Mouse (Mus musculus) gastrocnemius, postnatal 36 days (tissue): ENCODE measurements at regions not wholly inside any gene's neighbourhood (a gene's known extent, or its start where the extent isn't known, plus 50 kb on each side); places are given as distances from the start of the nearest gene placed in this dataset.

ENCODE experiments used
- DNase-seq, 2 experiments: peaks; one replicate each; pipeline ENCODE4 v3.0.0; 2022
- intact Hi-C: fragments of 180-260 bp; cut with DNase I; formaldehyde crosslinking; loops from one replicate; pipeline ENCODE4 v1.15.1; 2025

DNA sequence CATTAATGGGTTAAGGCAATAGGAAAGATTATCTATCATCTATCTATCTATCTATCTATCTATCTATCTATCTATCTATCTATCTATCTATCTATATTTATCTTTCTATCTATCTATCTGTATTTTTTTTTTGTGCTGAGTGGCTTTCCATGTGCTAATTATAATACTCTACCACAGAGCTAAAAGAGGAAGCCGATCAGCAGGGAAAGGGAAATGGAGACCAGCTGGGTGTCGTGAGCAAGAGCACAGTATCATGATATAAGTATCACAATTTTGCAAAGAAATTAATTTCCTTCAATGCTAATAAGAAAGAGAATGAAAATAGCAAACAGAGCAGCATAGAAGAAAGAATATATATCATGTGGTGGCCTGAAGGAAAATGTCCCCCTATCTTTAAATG, 69.6 kb downstream of the Cldn1 start:
- intact Hi-C loops = no loop called here

DNA sequence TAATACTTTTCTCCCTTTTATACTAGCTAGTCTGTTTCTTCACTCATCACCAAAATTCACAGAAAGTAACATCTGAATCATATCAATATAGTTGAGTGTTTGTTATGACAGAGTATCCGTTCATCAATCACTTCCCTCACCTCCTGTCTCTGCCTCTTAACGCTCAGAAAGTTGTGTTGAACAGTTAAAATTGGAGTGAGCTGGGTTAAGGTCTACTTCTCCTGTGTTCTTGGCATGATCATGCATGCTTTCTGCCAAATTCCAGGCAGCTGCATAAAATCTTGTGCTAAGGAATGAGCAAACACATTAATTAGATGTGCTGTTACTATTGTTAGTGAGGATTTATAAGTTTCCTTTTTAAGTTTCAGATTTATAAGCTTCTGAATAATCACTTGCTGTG, 79.9 kb downstream of the Cldn1 start:
- intact Hi-C loops = no loop called here
- no peak for DNase-seq

More for the DNA sequence above, 69.6 kb downstream of the Cldn1 start:
- DNase-seq = no peak

DNA sequence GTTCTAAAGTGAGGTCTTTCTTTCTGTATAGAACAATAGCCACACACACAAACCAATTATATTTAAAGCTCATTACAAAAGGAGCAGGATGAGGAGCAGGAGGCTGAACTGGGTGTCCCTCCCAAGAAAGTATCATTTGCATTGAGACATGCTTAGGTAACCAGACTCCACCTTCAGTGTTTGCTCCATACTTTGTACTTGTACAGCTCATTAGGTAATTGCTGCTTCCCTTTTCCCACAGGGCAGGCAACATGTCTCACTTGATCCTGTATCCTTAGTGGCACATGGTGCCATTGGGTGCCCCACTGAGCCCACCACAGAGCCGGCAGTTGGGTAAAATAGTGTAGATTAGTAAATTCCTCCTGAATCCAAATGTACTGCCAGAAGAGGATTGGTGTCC, 86.0 kb downstream of the Cldn1 start:
- DNase-seq = no peak
- intact Hi-C loops = no loop called here

DNA sequence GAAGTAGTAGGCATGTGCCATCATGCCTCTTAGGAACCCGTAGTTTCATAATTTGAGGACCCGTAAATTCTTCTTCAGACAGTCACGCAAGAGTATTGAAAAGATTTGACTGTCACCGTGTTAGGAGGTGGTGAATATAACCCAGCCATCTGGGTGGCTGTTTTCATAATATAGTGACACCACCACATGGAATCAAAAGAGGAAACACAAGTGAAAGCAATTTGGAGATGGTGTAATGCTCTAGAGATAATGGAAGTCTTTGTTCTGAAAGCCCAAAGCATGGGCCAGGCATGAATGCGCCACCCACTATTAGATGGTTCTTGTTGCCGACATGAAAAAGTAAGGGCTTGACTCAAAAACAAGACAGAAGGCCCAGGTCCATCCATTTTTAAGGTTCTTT, 86.9 kb downstream of the Cldn1 start:
- no peak for DNase-seq
- intact Hi-C loops = no loop called here

DNA sequence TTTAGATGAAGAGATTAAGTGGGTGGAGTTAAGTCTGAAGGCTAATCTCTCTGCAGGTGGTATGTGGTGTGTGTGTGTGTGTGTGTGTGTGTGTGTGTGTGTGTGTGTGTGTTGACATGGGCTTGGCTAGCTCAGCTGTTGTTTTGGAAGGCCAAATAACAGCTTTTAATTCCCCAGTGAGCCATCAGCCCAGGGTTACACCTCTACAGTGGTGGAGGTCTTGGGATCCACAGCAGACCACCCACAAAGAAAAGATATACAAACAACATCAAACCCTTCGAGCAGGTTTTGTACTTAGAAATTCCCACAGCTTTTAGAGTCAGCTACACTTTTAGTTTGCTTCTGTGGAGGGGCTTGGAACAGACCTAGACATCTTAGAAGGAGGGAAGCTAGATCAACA, 89.2 kb downstream of the Cldn1 start:
- intact Hi-C loops = no loop called here
- no peak for DNase-seq

DNA sequence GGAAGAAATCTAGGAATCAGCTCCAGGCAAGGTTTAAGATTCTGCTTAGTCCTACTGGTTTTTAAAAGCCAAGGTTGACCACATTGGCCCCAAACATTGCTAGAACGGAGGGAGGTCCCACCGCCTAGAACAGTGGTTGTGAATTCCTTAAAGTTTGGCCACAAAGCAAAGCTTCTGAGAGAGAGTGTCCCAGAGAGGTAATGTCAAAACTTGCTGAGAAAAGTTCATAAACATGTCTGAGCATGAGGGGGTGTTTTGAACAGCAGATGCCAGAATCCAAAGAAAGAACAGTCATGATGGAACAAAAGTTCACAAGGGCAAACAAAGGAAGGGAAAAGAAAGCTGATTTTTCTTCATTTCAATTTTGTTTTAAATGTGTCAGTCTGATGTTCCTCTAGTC, 90.1 kb downstream of the Cldn1 start:
- no peak for DNase-seq
- intact Hi-C loops = no loop called here

DNA sequence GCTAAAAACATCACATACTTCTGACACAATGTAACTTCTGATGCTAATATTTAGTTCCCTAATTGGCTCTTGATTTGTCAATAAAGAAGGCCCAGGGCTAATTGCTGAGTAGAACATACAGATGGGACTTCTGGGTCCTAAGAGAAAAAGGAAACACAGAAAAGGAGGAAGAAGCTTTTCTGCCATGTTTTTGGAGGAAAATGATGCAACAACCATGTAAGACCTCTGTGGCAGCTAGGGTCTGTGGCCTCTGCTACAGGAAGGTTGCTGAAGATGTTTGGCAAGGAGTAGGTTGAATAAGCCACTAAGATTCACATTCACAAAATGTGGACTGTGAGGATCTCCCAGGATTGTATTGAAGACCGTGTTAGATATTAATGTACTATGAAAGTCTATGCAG, 94.9 kb downstream of the Cldn1 start:
- intact Hi-C loops = no loop called here
- no peak for DNase-seq

DNA sequence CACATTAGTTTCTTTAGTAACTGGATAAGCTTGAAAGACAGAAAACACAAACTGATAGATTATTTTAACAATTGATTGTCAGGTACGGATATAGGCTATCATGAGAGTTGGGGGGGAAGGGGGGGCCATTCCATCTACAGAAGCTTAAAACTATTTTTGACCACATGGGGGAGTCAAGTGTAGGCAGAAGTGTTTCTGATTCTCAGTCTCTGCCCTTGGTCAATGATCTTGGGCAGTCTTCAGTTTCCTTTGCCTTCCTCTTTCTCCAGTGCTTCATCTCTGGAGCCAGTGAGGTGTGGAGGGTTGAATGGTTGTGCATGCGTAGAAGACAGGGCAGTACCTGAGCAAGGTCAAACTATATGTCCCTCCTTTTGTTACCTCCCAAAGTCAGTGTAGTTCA, 118.8 kb downstream of the Cldn1 start:
- intact Hi-C loops = no loop called here
- DNase-seq = no peak

DNA sequence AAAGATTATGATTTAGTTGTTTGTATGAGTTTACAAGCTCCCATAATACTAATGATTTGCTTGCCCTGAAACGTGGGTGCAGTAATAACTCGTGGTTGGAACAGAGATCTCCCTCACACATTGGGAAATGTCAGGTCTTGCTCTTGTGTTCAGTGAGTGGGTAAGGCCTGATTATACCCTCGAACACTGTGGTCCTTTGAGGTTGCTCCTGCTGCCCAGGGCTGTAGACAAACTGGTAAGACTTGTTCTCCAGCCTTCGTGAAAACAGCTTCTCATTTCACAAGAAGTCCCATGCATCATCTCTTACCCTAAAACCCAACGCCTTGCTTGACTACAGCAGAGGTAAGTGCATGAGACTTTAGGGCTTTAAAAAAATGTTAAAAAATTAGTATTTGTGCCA, 119.9 kb downstream of the Cldn1 start:
- no peak for DNase-seq
- intact Hi-C loops = no loop called here

DNA sequence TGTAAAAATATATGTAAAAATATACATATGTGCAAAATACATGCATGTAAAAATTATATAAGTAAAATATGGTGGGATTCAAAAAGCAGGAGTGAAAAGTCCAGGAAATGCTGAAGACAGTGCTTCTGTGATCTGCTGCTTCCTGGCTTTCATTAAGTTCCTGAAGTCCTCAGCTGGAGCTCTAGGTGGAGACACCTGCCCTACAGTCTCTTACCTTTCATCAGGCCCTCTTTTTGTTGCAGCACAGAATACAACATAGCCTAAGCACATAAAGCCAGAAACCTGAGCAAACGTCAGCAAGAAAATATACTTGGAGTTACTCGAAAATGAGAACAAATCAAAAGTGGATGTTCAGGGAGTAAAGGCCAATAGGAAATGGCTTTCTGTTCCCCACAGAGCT, 120.6 kb downstream of the Cldn1 start:
- intact Hi-C loops = no loop called here
- no peak for DNase-seq

DNA sequence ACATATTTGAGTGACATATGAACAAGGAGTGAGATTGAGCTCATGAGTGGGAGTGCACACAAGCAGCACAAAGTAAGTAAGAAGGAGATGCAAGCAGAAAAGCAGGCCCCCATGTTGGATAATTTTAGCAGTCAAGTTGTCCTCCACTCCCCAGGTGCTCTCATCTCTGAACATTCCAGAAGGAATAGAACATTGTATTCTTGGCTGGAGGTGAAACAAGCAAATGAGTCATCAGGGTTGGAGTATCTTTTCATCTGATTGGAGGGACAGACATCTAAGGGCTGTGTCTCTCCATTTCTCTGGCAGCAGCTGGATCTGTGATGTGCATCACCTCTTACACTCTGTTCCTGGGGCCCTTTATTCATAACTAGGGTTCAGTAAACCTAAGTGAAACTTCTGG, 122.7 kb downstream of the Cldn1 start:
- intact Hi-C loops = no loop called here
- no peak for DNase-seq

DNA sequence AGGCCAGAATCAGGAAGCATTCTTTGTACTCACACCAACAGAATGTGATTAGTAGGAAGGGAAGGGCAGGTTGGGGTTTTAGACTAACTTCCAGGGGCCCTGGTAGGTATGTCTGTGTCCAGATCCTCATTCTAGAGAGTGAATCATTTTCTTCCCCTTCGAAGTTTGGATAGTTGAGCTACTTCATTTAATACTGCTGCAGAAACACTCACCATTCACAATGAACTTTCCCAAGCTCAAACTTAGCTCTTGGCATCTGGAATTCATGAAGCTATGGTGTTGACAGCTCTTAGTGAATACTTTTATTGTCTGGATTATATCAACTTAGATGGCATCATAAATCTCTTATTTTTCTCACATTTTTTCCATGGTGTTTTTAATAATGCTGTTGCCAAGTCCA, 123.7 kb downstream of the Cldn1 start:
- DNase-seq = no peak
- intact Hi-C loops = no loop called here

DNA sequence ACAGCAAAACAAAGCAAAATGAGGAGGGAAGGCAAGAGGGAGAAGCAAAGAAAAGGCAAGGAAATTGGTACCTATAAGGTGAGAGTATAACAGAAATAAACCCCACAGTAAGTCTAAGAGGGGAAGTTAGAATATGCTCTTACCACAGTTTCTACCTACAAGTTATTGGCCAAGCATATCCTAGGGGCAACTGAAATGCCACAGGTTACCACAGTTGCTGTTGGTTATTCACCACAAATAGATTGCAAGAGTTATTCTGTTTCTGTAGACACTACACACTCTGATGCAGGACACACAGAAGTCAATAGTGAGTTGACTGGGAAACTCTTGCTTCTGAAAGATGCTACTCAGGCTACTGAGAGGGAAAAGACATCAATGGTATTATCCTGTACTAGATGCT, 129.7 kb upstream of the P3h2 start:
- no peak for DNase-seq
- intact Hi-C loops = loop anchor here (2.0 to 5.0 kb wide), 2 partner anchors 136 to 902 kb away; partner anchors contain the start of gene Cldn1

DNA sequence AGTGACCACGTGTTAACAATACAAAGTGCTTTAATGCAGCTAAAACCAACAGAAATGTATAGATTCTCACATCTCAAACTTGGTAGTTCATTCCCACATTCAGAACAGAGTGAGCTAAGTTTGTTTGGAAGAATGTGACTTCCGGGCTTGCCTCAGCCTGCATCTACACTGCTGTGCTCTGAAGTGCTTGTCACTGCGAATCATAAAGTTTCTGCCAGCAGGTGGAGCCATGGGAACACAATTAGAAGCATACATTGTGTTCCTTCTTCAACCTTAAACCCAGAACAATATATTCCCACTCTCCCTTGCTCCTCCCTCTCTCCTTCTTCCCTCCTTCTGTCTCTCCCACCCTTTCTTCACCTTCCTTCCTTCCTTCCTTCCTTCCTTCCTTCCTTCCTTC, 128.5 kb upstream of the P3h2 start:
- peak; percentile 38 to 59 for DNase-seq
- intact Hi-C loops = loop anchor here (2.0 kb wide), 1 partner anchor 137 kb away; the partner anchor contains the start of gene Cldn1

DNA sequence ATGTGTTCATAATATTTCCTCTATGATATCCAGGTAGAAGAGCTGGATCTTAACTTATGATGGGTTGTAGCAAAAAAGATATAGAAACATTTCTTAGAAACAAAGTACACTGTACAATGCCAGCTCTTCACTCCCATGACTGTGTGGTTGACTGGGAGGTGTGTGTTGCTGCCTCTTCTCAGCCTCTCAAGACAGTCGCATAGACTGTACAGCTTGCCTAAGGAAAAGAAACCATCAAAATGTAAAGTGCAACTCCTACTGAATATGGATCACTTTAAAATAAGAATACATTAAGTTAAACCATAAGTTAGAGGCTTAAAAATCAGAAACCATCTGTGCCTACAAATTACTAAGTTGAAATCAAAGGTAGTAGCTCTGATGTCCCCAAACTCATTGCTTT, 125.5 kb upstream of the P3h2 start:
- DNase-seq = no peak
- intact Hi-C loops = no loop called here

DNA sequence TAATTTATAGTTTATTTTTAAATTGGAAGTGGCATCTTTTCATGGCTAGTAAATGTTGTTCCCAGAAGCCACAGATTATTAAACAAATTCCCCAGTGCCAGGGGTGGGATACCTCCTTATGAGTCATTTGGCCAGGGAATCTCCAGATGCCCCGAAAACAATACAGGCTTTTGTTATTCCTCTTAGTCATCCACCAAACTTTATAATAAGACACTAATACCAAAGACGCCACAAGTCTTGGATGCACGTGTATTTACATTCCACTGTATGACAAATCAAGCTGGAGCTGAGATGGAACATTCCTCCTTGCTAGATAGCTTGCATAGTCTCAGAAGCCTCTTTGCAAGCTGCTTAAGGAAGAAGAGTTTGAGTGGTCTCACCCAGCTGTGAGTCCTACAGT, 105.8 kb upstream of the P3h2 start:
- DNase-seq = no peak
- intact Hi-C loops = no loop called here

DNA sequence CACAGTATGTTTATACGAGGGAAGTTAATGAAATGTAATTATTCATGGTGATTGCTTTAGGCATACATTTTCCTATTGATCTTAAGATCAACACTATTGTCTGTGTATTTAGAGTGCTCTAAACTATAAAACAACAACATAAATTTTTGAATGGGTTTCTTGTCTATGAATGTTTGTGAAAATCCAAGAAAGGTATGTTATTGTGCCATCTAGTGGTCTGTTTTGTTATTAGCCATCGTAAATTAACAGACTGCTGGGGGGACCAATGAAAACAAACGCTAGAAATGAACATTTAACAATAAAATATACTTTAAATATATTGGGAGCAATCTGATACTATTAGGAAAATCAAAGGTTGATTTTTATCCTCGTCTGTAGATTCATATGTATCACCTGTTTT, 93.5 kb upstream of the P3h2 start:
- DNase-seq = no peak
- intact Hi-C loops = loop anchor here (1.0 to 10.0 kb wide), 2 partner anchors 232 to 824 kb away; no protein-coding TSS in a partner anchor

DNA sequence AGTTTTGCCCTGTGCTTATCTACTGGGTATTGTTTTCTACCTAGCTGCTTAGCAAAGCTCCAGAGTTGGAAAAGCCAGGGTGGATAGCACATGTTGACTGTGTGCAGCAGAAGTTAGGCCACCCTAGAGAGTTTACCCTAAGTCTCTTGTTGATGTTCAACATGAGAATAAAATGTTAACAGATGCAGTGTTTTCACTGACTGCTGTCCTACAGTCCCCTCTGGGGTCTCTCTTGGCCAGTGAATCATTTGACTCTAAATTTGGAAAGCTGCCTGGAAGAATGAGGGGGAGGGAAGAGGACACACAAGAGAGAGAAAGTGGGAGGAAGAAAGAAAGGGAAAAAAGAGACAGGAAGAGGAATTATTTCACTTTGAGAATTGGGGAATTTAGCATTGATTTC, 90.8 kb upstream of the P3h2 start:
- no peak for DNase-seq
- intact Hi-C loops = loop anchor here (10.0 kb wide), 1 partner anchor 822 kb away; no protein-coding TSS in a partner anchor

DNA sequence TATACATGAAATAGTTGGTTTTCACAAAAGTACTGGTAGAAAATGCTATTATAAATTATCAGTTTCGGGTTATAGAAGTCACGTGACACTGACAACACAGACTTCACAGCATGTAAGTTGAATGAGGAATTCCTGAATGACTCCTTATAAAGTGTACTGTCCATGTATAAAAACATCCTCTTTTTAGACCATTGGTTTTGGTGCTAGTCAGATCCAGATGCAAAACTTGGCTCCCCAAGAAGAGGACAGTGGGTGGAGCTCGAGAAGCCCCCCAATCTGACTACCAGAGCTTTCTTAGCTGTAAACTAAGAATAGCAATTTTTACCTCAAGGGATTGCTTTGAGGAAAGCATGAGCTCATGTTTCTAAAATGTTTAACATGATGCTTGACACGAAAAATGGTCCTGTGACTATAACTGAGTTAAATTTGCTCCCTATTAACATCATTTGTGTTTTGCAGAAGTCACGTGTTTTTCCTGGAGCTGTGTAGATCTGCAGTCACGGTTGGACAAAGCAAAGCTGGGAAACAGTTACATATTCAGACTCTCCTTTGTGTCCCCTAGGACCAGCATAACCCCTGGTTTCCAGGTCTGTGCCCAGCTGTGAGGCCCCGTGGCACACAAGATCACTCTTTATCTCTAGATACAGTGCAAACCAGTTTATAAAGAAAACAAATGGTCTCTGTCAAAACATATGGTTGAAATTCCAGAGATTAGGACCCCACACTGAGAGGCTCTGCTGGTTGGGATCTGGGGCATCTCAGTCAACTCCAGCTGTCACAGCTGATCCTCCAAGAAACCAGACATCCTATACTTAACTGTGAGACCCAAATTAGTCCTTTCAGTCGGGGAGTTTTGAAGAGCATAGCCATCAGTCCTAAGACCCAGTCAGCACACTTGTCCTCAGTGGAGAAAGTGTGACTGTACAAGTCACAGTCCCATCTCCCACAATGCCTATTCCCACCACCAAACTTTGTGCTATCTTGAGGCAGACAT, 80.0 kb upstream of the P3h2 start:
- no peak for DNase-seq
- intact Hi-C loops = no loop called here

DNA sequence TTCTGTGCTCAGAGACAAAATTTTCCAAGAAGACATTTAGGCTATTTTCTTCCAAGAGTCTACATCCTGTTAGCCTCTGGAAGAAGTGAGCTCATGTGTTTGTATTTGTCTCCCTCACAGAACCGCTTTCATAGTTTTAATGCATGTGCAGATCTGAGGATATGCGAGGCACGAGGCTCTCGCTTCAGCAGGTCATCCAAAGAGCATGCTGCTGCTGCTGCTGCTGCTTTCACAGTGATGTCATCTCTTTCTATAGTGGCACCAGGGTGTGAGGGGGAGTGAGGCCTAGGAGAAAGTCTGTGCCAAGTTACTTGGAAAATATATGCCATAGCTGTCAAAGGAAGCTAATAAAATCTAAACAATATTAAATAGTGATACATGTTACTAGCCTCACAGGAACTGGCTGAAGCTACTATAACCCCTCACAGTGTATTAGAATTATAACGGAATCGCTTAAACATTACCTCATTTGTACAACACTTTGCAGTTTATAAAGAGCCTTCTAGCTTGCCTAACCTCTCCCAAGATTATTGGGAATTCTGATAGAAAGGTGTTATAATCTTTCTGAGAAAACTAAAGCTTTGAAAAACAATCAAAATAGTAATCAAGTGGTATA, 79.2 kb upstream of the P3h2 start:
- no peak for DNase-seq
- intact Hi-C loops = no loop called here

DNA sequence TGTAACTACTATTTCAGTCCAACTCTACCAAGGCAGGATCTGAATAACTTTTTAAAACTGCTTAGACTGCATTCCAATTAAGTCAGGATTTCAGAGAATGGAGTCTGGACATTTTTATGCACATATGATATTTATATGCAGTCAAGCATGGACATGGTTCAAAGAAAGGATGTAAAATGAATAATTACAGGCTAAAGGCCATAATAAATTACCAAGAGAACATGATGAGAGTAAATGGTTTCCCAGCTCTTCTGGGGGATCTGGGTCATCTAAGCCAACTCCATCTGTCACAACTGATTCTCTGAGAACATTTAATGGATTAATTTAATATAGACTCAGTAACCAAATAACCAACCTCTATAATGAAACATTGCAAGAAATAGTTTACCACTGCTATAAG, 77.9 kb upstream of the P3h2 start:
- no peak for DNase-seq

DNA sequence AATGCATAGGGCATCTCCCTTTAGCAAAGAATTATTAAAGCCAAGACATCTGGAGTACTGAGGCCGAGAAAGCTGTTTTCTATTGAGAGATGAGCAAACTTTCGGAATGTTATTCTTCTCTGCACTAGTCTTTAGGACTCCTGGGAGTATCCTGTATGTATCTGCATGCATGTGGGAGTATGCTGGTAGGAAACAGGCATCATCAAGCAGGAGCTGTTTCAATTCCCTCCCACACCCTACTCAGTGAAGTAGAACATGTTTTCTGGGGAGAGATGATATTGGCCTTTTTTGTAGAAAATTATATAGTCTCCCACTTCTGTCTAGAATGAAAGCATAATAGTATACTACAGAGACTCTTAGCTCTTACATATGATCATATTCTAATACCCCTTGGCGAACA, 76.1 kb upstream of the P3h2 start:
- intact Hi-C loops = no loop called here
- DNase-seq = no peak

More for the DNA sequence above, 77.9 kb upstream of the P3h2 start:
- intact Hi-C loops = no loop called here
